9 mouse cellular contexts compared by ENCODE assay signal in the genomic region with DNA sequence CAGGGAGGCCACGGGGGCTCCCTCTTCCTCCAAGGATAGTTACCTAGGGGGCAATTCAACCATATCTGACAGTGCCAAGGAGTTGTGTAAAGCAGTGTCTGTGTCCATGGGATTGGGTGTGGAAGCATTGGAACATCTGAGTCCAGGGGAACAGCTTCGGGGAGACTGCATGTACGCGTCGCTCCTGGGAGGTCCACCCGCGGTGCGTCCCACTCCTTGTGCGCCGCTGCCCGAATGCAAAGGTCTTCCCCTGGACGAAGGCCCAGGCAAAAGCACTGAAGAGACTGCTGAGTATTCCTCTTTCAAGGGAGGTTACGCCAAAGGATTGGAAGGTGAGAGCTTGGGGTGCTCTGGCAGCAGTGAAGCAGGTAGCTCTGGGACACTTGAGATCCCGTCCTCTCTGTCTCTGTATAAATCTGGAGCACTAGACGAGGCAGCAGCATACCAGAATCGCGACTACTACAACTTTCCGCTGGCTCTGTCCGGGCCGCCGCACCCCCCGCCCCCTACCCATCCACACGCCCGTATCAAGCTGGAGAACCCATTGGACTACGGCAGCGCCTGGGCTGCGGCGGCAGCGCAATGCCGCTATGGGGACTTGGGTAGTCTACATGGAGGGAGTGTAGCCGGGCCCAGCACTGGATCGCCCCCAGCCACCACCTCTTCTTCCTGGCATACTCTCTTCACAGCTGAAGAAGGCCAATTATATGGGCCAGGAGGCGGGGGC. TPM values are rescaled to one million over a fixed set of nuclear protein-coding genes. Genes with fewer than 3 reads are reported as not detected.
DNase-seq lines count a peak whose midpoint lies in the region; ATAC-seq and TF ChIP-seq lines count a peak whose summit lies in the region.
"Had no signal": no experiment of that assay in that cellular context is flagged by ENCODE, and none has a peak within 500 bp of the region (broad histone marks: within the 10 kb centered on the region; RNA-seq: fewer than 3 reads in every experiment).

No protein-coding gene starts in this region.

- peak overlapping the region; percentile 68 for H3K4me2 ChIP-seq in heart, postnatal 0 days (ENCODE audit: low read depth, low read length)

- no peaks in the 10 kb centered on the region for H3K9me3 ChIP-seq in heart, postnatal 0 days (replicated peaks; ENCODE audit: control insufficient read depth, low read length)

- TF ChIP-seq EP300 in heart, postnatal 0 days (IDR thresholded peaks at IDR 0.05; ENCODE audit: low read depth) = no peak

- no peak overlapping the region for H3K27ac ChIP-seq in cerebellum, adult 2 months (ENCODE audit: insufficient read depth, low read length)
- no peak overlapping the region for H3K27ac ChIP-seq in thymus, adult 2 months (ENCODE audit: control insufficient read depth, insufficient read depth, low read length)
- H3K27ac ChIP-seq in heart, postnatal 0 days (ENCODE audit: low read depth) = no peak overlapping the region
- H3K27ac ChIP-seq: macrophage had no signal

- peak overlapping the region; percentile 22 for H3K4me3 ChIP-seq in cerebellum, adult 2 months (replicated peaks; ENCODE audit: insufficient read depth, low read depth, low read length)
- H3K4me3 ChIP-seq in thymus, adult 2 months (ENCODE audit: control insufficient read depth, insufficient read depth, low read length) = peak overlapping the region; percentile 24; the same call in 1 of the 2 replicates
- H3K4me3 ChIP-seq in heart, postnatal 0 days (ENCODE audit: low read depth, low read length) = peak overlapping the region; percentile 44

- H3K9ac ChIP-seq in heart, postnatal 0 days (replicated peaks; ENCODE audit: low read depth, low read length) = no peak overlapping the region

- 3% methylated on average over 33 of the region's 33 CpGs for WGBS in cerebellum, adult 2 months
- 7% methylated on average over 29 of the region's 33 CpGs for WGBS in thymus, adult 2 months
- 21% methylated on average over 33 of the region's 33 CpGs for WGBS in heart, postnatal 0 days

- TF ChIP-seq CTCF in cerebellum, adult 2 months (IDR thresholded peaks at IDR 0.05; ENCODE audit: borderline replicate concordance, insufficient read depth, low read depth, low read length) = no peak
- no peak for TF ChIP-seq CTCF in thymus, adult 2 months (IDR thresholded peaks at IDR 0.05; ENCODE audit: borderline replicate concordance, control insufficient read depth, extremely low read depth, insufficient read depth, low read length, poor library complexity)
- no peak for TF ChIP-seq CTCF in heart, postnatal 0 days (IDR thresholded peaks at IDR 0.05; ENCODE audit: low read depth)

- no peaks in the 10 kb centered on the region; the same call in 1 of the 2 replicates for H3K27me3 ChIP-seq in cerebellum, adult 2 months (ENCODE audit: control insufficient read depth, insufficient read depth, low read length)
- peaks cover 2% of the 10 kb centered on the region; the same call in 1 of the 2 replicates for H3K27me3 ChIP-seq in thymus, adult 2 months (ENCODE audit: control insufficient read depth, insufficient read depth, low read length)
- peaks cover 20% of the 10 kb centered on the region; the same call in 1 of the 2 replicates for H3K27me3 ChIP-seq in heart, postnatal 0 days (ENCODE audit: control insufficient read depth, insufficient read depth, low read length)

- H3K4me1 ChIP-seq in cerebellum, adult 2 months (ENCODE audit: control insufficient read depth, insufficient read depth, low read length) = no peaks in the 10 kb centered on the region
- H3K4me1 ChIP-seq in thymus, adult 2 months (replicated peaks; ENCODE audit: control insufficient read depth, insufficient read depth, low read length) = peaks cover 2% of the 10 kb centered on the region; the same call in 1 of the 2 replicates
- no peaks in the 10 kb centered on the region for H3K4me1 ChIP-seq in heart, postnatal 0 days (ENCODE audit: control insufficient read depth, insufficient read depth)

- no peak for TF ChIP-seq POLR2A in cerebellum, adult 2 months (IDR thresholded peaks at IDR 0.05; ENCODE audit: borderline replicate concordance, insufficient read depth, low read length)
- TF ChIP-seq POLR2A in thymus, adult 2 months (IDR thresholded peaks at IDR 0.05; ENCODE audit: control insufficient read depth, extremely low read depth, insufficient read depth, low read length, poor library complexity) = no peak

- peak; percentile 0 to 8 for DNase-seq in cerebellum, adult 2 months
- no peak for DNase-seq in cerebellum, adult 11 months
- DNase-seq in thymus, adult 2 months = no peak
- DNase-seq in thymus, postnatal 4 days = no peak
- no peak for DNase-seq in heart, postnatal 0 days (ENCODE audit: low spot score)
- DNase-seq in kidney, postnatal 25 days = peak; percentile 14 to 36
- peak; percentile 25 for DNase-seq in retina, postnatal 1 day
- no peak for DNase-seq in thymus, postnatal 10 days (ENCODE audit: low spot score in 2 of 2)

- no peaks in the 10 kb centered on the region for H3K36me3 ChIP-seq in thymus, adult 2 months (ENCODE audit: control insufficient read depth, insufficient read depth, low read length)
- H3K36me3 ChIP-seq in heart, postnatal 0 days (replicated peaks; ENCODE audit: control insufficient read depth, insufficient read depth, low read length) = no peaks in the 10 kb centered on the region

- ATAC-seq in heart, postnatal 0 days (ENCODE audit: insufficient read depth, low read depth) = no peak

RNA-seq across cellular contexts. Expression of a gene that starts 2.0 kb away (rescaled TPM):
- 2.1 and 2.2 TPM in 2 replicates for polyA plus RNA-seq in cerebellum, adult 2 months (2012; rRNA removed)
- polyA plus RNA-seq in thymus, adult 2 months (2012; rRNA removed) = 0.59 and 0.71 TPM in 2 replicates
- 0.08 and 0.19 TPM in 2 replicates for total RNA-seq in heart, postnatal 0 days (2014; rRNA removed; ENCODE audit: low replicate concordance)
- 0.15 and 0.21 TPM in 2 replicates for polyA plus RNA-seq in heart, postnatal 0 days (2015; fragmentation: Nextera tagmentation; extraction: Ambion mirVana)
- polyA plus RNA-seq: macrophage had no signal

Comparison
In these comparisons a context has a peak if more than half of its experiments do, and no peak if none do; other contexts are left out.
1. DNase-seq: peak in cerebellum, adult 2 months (2 of 2), kidney, postnatal 25 days (2 of 2) and retina, postnatal 1 day (single experiment); none in cerebellum, adult 11 months (single experiment), thymus, adult 2 months (single experiment), thymus, postnatal 4 days (single experiment), heart, postnatal 0 days (single experiment) and thymus, postnatal 10 days (0 of 2).
2. Peak in every context shown above with its lines, with median percentiles within 50 percentile points of each other: H3K4me3 ChIP-seq.